Mouse (Mus musculus): ENCODE data around the gene Atf1.

GRCm38 (mm10) chr15:100251153-100251780 lies 23.6 kb downstream of the Atf1 start:
- TF ChIP-seq CTCF (IDR thresholded peaks at IDR 0.05; ENCODE audit: low read depth) (no peak), EP300 (IDR thresholded peaks at IDR 0.05; ENCODE audit: low read depth) (no peak)
